Mouse (Mus musculus) forebrain, embryonic 14.5 days (tissue): ENCODE measurements around the gene Mpg. TPM values are rescaled to one million over a fixed set of nuclear protein-coding genes. Genes with fewer than 3 reads are reported as not detected.

Source experiments
- ATAC-seq: fragments of 200-750 bp; cut with Nextera tagmentation; 2 replicates; pipeline ENCODE4 v1.8.0; 2017; ENCODE audit warnings: mild to moderate bottlenecking, moderate library complexity
- DNase-seq: peaks from one replicate; pipeline ENCODE4 v3.0.0-alpha.2; 2015; ENCODE audit warnings: low spot score
- H3K27ac ChIP-seq: fragments of 300-500 bp; sonication (generic); 2 replicates; pipeline ENCODE4 v1.5.1; 2014; ENCODE audit warnings: low read depth, mild to moderate bottlenecking, control low read depth, low read length, moderate library complexity
- H3K27me3 ChIP-seq: fragments of 300-500 bp; sonication (generic); replicated peaks from 2 replicates; pipeline ENCODE4 v1.6.1; 2014; ENCODE audit warnings: low read length, control low read depth, mixed read lengths; ENCODE audit not compliant: control insufficient read depth, insufficient read depth
- H3K36me3 ChIP-seq: fragments of 300-500 bp; sonication (generic); 2 replicates; pipeline ENCODE4 v1.6.1; 2014; ENCODE audit warnings: low read length, control low read depth; ENCODE audit not compliant: control insufficient read depth, insufficient read depth
- H3K4me1 ChIP-seq: fragments of 300-500 bp; sonication (generic); 2 replicates; pipeline ENCODE4 v1.6.1; 2014; ENCODE audit warnings: antibody characterized with exemption, low read length, control low read depth; ENCODE audit not compliant: control insufficient read depth, insufficient read depth
- H3K4me2 ChIP-seq: fragments of 300-500 bp; sonication (generic); 2 replicates; pipeline ENCODE4 v1.6.1; 2014; ENCODE audit warnings: mild to moderate bottlenecking, control low read depth, low read length
- H3K4me3 ChIP-seq: fragments of 300-500 bp; sonication (generic); 2 replicates; pipeline ENCODE4 v1.5.1; 2014; ENCODE audit warnings: low read depth, low read length, control low read depth
- H3K9ac ChIP-seq: fragments of 300-500 bp; sonication (generic); 2 replicates; pipeline ENCODE4 v1.6.1; 2014; ENCODE audit warnings: mild to moderate bottlenecking, low read length, control low read depth, moderate library complexity
- H3K9me3 ChIP-seq: fragments of 300-500 bp; sonication (generic); replicated peaks from 2 replicates; pipeline ENCODE4 v1.6.1; 2016; ENCODE audit warnings: low read length, control low read depth, mixed read lengths; ENCODE audit not compliant: control insufficient read depth
- WGBS: fragments of 180-500 bp; shearing (Covaris S2); extraction: QIAGEN DNeasy Blood & Tissue Kit; methylation state at CpG from one replicate; pipeline ENCODE4 v1.1.7; 2014; 5-methylcytosine and 5-hydroxymethylcytosine counted together
- polyA plus RNA-seq: library from polyadenylated mRNA; unstranded; fragments of >200 nt; fragmentation: Nextera tagmentation; extraction: Ambion mirVana; gene quantifications from 2 replicates; pipeline ENCODE4 v1.2.1, GENCODE M21; 2014

The Mpg gene
- polyA plus RNA-seq, 1 experiment from 2014 or later, result 31.2 TPM

DNA sequence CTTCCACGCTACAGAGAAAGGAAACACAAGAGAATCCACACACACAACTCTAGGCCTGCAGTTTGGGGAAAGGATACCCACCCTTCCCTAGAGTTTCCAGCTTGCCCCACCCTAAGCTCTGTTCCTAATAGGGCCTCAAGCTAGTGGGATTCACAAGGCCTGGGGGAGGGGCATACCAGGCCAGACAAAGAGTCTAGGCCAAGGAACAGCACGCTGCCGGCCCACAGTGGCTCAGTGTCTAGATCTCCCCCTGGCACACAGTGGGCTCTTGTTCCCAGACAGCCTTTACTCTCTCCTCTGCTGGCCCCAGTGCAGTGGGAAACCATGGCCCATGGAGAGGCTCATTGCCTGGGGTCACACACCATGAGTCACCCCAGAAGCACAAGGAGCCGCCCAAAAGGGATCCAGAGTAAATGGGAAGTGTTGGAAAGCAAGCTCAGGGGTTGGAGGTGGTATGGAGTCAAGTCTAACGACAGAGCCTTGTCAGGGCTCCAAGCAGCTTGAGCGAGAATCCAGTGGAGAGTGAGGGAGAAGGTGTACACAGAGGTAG is 7.7 kb upstream of the Mpg start:
- Histone ChIP-seq H3K27ac (no peak overlapping the region), H3K27me3 (peaks cover 16% of the 10 kb centered on the region), H3K9me3 (no peaks in the 10 kb centered on the region), H3K4me2 (no peak overlapping the region), H3K4me1 (peaks cover 8% of the 10 kb centered on the region), H3K4me3 (no peak overlapping the region), H3K9ac (no peak overlapping the region; the same call in 1 of the 2 replicates), H3K36me3 (no peaks in the 10 kb centered on the region)
- ATAC-seq (no peak), DNase-seq (no peak)
- 43% methylated on average over 6 of the region's 6 CpGs for WGBS

DNA sequence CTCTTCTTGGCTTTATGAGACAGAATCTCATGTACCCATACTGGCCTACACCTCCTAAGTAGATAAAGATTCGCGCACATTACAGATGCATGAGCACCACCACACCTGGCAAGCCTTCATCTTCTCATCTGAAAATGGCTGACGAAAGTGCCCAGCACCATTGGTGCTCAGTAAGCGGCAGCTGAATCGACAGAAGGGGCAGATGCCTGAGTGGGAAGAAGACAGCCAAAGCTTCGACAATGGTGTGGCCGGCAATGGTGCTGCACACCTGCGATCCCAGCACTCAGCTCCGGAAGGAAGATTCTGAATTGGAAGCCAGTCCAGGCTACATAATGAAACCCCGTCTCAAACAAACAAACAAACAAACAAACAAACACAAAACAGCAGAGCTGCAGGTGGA is 7.0 kb upstream of the Mpg start:
- H3K4me1 ChIP-seq, result peaks cover 8% of the 10 kb centered on the region
- ATAC-seq (no peak), DNase-seq (no peak)
- H3K9me3 ChIP-seq, result no peaks in the 10 kb centered on the region
- no peak overlapping the region for H3K4me2 ChIP-seq
- WGBS, result 89% methylated on average over 10 of the region's 10 CpGs
- peaks cover 16% of the 10 kb centered on the region for H3K27me3 ChIP-seq
- H3K4me3 ChIP-seq, result no peak overlapping the region
- no peaks in the 10 kb centered on the region for H3K36me3 ChIP-seq
- no peak overlapping the region for H3K27ac ChIP-seq
- no peak overlapping the region for H3K9ac ChIP-seq

DNA sequence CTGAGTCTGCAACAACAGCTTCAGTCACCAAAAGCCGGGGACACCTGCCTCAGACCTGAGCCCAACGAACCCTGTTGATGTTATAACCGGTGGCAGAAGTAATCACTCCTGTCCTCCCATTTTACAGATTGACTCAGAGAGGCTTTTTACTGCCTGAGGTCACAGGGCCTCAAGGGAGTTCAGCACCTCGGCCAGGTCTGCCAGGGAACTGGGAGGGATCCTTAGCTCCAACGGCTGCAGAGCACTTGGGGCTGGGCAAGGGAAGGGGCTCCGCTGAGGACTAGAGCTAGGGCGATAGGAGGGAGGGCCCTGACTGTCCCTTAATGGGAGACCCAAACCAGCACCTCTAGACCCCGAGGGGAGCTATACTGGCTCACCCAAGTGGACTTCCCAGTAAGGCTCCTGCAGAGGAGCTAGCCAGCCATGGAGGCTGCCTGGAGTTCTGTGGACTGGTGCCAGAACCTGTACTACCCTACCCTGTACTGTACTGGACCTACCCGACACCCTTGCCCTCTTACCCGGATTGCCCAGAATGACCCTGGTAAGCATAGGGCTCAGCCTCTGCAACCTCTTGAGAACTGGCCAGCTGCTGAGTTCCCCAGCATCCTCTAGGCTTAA is 5.6 kb upstream of the Mpg start:
- Histone ChIP-seq H3K27me3 (peaks cover 16% of the 10 kb centered on the region), H3K9ac (peak overlapping the region; percentile 71), H3K4me2 (peak overlapping the region; percentile 99), H3K9me3 (no peaks in the 10 kb centered on the region), H3K27ac (no peak overlapping the region), H3K4me3 (peak overlapping the region; percentile 63), H3K4me1 (peaks cover 16% of the 10 kb centered on the region), H3K36me3 (no peaks in the 10 kb centered on the region)
- WGBS, result 35% methylated on average over 10 of the region's 10 CpGs
- ATAC-seq (peak; percentile 7; the same call in 1 of the 2 replicates), DNase-seq (no peak)

DNA sequence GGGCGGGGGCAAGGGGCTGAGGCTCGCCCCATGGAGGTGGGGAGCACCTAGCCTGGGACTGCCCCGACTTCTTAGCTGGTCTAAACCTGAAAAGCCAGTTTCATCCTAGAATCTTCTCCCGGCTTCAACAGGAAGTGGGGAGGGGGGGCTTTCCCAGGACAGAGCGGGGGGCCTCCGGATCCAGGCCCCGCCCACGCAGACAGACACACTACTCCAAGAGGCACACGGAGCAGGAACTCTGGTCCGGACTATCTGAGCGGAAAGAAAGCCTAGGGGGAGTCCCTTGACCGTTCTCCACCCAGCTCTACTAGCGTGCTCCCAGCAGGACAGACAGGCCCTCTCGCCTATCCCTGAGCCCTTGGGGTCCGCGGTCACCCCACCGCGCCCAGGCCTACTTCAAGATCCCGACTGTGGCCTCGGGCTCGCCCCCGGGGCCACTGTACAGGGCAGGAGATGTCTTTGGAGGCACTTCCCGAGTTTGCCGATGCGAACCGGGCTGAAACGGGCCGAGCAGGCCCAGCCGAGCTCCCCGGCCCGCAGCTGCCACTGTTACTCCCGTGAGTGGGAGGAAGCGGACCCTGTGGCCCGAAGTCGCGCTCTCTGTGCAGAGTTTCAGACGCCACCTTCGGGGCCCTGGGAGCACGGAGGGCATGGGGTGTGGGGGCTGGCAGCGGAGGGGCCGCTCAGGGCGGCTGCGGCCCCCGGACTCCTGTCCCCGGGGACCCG is 4.9 kb upstream of the Mpg start:
- H3K27ac ChIP-seq, result 0 out of 2 replicates have a peak overlapping the region, but pooled peaks have one; percentile 39
- ATAC-seq (0 out of 2 replicates have a peak, but pooled peaks have one; percentile 4), DNase-seq (no peak)
- no peaks in the 10 kb centered on the region for H3K36me3 ChIP-seq
- H3K9ac ChIP-seq, result peak overlapping the region; percentile 71
- H3K27me3 ChIP-seq, result peaks cover 16% of the 10 kb centered on the region
- no peaks in the 10 kb centered on the region for H3K9me3 ChIP-seq
- peaks cover 16% of the 10 kb centered on the region for H3K4me1 ChIP-seq
- peak overlapping the region; percentile 63 for H3K4me3 ChIP-seq
- 2% methylated on average over 44 of the region's 46 CpGs for WGBS
- H3K4me2 ChIP-seq, result peak overlapping the region; percentile 99

DNA sequence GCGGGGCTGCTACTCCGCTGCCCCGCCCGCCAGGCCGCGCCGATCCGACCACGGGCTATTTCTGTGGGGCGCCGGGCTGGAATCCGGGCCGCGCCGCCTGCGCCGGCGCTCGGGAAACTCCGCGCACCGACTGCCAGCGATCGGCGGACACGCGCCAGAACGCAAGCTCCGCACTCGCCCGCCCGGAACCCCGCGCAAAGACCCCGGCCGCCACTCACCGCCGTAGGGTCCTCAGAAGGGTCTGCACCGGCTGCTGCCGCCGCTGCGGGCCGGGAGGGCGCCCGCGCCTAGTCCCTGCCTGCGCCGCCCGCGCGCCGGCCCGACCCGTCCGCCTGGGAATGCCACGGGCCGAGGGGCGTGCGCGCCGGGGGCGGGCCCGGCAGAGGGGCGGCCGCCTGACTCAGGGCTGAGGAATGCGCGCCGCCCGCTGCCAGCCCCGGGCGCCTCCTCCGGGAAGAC is 4.3 kb upstream of the Mpg start, which contains the start of gene Rhbdf1:
Gene Rhbdf1, minus strand, starts transcription at position 350 of the 459 bp plus-strand sequence.
- DNase-seq (no peak), ATAC-seq (peak; percentile 45)
- Histone ChIP-seq H3K27ac (0 out of 2 replicates have a peak within 1 kb of the TSS, but pooled peaks have one; percentile 39), H3K9ac (peak within 1 kb of the TSS; percentile 71), H3K4me1 (peaks cover 20% of the 10 kb centered on the region), H3K27me3 (peaks cover 16% of the 10 kb centered on the region), H3K4me2 (peak within 1 kb of the TSS; percentile 99), H3K4me3 (peak within 1 kb of the TSS; percentile 63), H3K9me3 (no peaks in the 10 kb centered on the region), H3K36me3 (no peaks in the 10 kb centered on the region)
- under 1% methylated on average over 71 of the region's 72 CpGs for WGBS

DNA sequence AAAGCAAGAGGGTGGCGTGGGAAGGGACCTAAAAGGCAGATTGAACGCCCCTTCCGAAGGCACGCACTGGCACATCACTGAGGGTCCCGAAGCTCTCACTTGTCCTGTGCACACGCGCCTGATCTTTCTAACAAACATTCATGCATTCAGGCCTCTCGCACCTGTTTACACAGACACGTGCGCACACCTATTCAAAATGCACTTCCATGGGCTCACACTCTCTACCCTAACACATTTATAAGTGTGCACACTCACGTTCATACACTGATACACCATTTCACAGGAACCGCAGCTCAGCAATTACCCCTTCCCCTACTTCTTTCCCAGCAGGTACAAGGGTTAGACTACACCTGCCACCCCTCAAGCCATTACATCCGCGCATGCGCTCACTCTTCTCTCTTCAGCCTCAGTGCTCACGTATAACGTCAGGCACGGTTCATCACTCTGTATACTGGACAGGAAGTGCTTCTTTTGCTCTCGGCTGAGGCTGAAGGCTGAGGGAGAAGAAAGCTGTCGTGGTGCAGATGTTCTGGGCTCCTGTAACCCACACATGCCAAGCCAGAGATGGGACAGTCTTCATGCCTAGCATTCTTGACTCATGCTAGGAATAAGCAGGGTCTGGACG is 3.6 kb upstream of the Mpg start:
- DNase-seq, result no peak
- peak overlapping the region; percentile 99 for H3K4me2 ChIP-seq
- peaks cover 27% of the 10 kb centered on the region for H3K4me1 ChIP-seq
- peak overlapping the region; percentile 71; the same call in 1 of the 2 replicates for H3K9ac ChIP-seq
- 9% methylated on average over 21 of the region's 21 CpGs for WGBS
- H3K9me3 ChIP-seq, result no peaks in the 10 kb centered on the region
- peak overlapping the region; percentile 63 for H3K4me3 ChIP-seq
- no peak for ATAC-seq
- no peak overlapping the region for H3K27ac ChIP-seq
- peaks cover 16% of the 10 kb centered on the region for H3K27me3 ChIP-seq
- no peaks in the 10 kb centered on the region for H3K36me3 ChIP-seq

DNA sequence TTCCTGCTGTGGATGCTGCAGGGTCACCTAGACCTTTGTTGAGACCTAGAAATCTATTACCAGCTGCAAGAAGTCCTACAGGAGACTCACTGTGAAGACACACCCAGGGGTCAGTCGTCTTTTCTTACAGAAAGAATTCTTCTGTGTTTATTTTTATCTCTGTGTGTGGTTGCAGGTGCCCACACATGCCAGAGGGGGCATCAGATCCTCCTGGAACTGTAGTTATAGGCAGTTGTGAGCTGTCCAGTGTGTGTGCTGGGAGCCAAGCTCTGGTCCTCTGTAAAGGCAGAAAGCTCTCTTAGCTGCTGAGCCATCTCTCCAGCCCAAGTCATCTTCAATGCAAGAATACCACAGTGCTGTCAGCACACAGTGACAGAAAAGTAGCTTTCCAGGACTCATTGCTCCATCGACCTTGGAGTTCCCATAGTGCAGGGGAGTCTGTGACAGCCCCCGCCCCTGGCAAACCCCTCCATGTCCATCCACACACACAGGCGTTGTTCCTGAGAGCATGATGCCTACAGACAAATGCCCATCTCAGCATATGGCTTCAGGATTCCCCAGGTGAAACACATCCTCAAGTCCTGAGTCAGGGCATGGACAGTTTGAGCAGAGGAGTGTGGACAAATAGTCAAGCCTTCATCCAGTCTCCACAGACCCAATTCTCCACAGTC is 2.9 kb upstream of the Mpg start:
- H3K27ac ChIP-seq, result no peak overlapping the region
- no peak overlapping the region for H3K9ac ChIP-seq
- H3K4me1 ChIP-seq, result peaks cover 27% of the 10 kb centered on the region
- 69% methylated on average over 4 of the region's 4 CpGs for WGBS
- H3K9me3 ChIP-seq, result no peaks in the 10 kb centered on the region
- H3K4me3 ChIP-seq, result no peak overlapping the region
- H3K36me3 ChIP-seq, result 0 out of 2 replicates have a peak, but pooled peaks cover 3% of the 10 kb centered on the region
- H3K4me2 ChIP-seq, result no peak overlapping the region
- H3K27me3 ChIP-seq, result peaks cover 16% of the 10 kb centered on the region
- ATAC-seq (no peak), DNase-seq (no peak)

DNA sequence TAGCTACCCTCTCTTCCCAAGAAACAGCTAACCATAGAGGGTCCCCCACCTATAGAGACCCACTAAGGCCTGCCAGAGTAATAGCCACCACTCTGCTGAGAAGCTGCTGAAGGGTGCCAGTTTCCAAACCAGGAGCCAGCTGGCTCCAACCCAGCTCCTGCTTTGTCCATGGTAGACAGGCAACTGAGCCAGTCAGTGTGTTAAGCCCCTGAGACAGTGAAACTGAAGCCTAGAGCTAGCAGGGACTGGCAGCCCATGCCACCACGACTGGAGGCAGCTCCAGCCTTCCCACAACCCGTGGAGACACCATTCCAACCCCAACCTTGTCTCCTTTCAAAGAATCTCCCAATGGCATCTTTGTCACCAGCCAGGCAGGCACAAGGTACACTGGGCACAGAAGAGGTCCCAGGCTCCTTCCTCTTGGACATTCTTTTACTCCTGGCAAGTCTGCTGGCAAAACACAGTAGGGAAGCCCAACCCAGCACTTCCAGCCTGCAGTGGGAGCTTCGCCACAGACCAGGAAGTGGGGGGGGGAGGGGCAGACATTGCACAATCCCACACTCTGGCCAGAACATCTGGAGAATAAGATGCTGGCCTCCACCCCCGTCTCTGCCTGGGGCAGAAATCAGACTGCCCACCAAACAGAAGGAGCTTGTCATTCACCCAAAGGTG is 1.7 kb upstream of the Mpg start:
- Histone ChIP-seq H3K36me3 (0 out of 2 replicates have a peak, but pooled peaks cover 3% of the 10 kb centered on the region), H3K4me2 (no peak overlapping the region), H3K4me3 (no peak overlapping the region), H3K9ac (no peak overlapping the region), H3K27ac (peak overlapping the region; percentile 28; the same call in 1 of the 2 replicates), H3K27me3 (peaks cover 16% of the 10 kb centered on the region), H3K4me1 (peaks cover 27% of the 10 kb centered on the region), H3K9me3 (no peaks in the 10 kb centered on the region)
- ATAC-seq (no peak; the same call in 1 of the 2 replicates), DNase-seq (peak; percentile 77)
- 27% methylated on average over 4 of the region's 4 CpGs for WGBS
